Comparison of ENCODE assay signal across 8 mouse cellular contexts in genomic region chr5:24351701-24352171, GRCm38 (mm10). TPM values are rescaled to one million over a fixed set of nuclear protein-coding genes. Genes with fewer than 3 reads are reported as not detected.
DNase-seq lines count a peak whose midpoint lies in the region; ATAC-seq lines count a peak whose summit lies in the region.

No protein-coding gene starts in this region.

- DNase-seq in ZHBTc4 (ENCODE audit: low read depth, low spot score) = peak; percentile 89
- peak; percentile 91 to 92 for DNase-seq in cerebellum, postnatal 14 days
- peak; percentile 86 to 87 for DNase-seq in frontal cortex, postnatal 36 days (ENCODE audit: low spot score in 2 of 2)
- peak; percentile 87 for DNase-seq in layer of hippocampus, postnatal 36 days
- peak; percentile 81 for DNase-seq in lung, postnatal 14 days
- peak; percentile 94 for DNase-seq in right cerebral cortex, postnatal 10 days (ENCODE audit: low spot score in 2 of 2)
- no peak for DNase-seq in spleen, postnatal 14 days (ENCODE audit: low spot score in 2 of 2)

- ATAC-seq in hindbrain, embryonic 13.5 days (ENCODE audit: low FRiP score) = peak; percentile 88

- H3K4me3 ChIP-seq in hindbrain, embryonic 13.5 days = peak overlapping the region; percentile 81

- peaks cover 20% of the 10 kb centered on the region for H3K27me3 ChIP-seq in hindbrain, embryonic 13.5 days

- 0% methylated on average over 39 of the region's 41 CpGs for WGBS in hindbrain, embryonic 13.5 days

- H3K9ac ChIP-seq in hindbrain, embryonic 13.5 days = peak overlapping the region; percentile 94

- peaks cover 65% of the 10 kb centered on the region for H3K4me1 ChIP-seq in hindbrain, embryonic 13.5 days (replicated peaks)

- peak overlapping the region; percentile 98 for H3K27ac ChIP-seq in hindbrain, embryonic 13.5 days

- no peaks in the 10 kb centered on the region for H3K36me3 ChIP-seq in hindbrain, embryonic 13.5 days

- peak overlapping the region; percentile 87 for H3K4me2 ChIP-seq in hindbrain, embryonic 13.5 days

- H3K9me3 ChIP-seq in hindbrain, embryonic 13.5 days = no peaks in the 10 kb centered on the region

RNA-seq across cellular contexts. Expression of gene Kcnh2, which starts 0.3 kb away (rescaled TPM):
- polyA plus RNA-seq in hindbrain, embryonic 13.5 days (2015; fragmentation: Nextera tagmentation; extraction: Ambion mirVana) = 12.8 and 14.2 TPM in 2 replicates
- 10 to 100 TPM; 21.3 to 23.7 TPM for total RNA-seq in layer of hippocampus, postnatal 36 days (2021)

RNA-seq across cellular contexts. Expression of gene Nos3, which starts 12.9 kb away (rescaled TPM):
- 9.8 and 10.2 TPM in 2 replicates for polyA plus RNA-seq in hindbrain, embryonic 13.5 days (2015; fragmentation: Nextera tagmentation; extraction: Ambion mirVana)
- total RNA-seq in layer of hippocampus, postnatal 36 days (2021) = 1 to 10 TPM; 6.1 to 6.4 TPM

RNA-seq across cellular contexts. Expression of gene Atg9b, which starts 40.2 kb away (rescaled TPM):
- 0.57 and 0.93 TPM in 2 replicates for polyA plus RNA-seq in hindbrain, embryonic 13.5 days (2015; fragmentation: Nextera tagmentation; extraction: Ambion mirVana)
- total RNA-seq in layer of hippocampus, postnatal 36 days (2021) = 1 to 10 TPM; 3.0 to 4.2 TPM

RNA-seq across cellular contexts. Expression of gene Abcb8, which starts 41.7 kb away (rescaled TPM):
- polyA plus RNA-seq in hindbrain, embryonic 13.5 days (2015; fragmentation: Nextera tagmentation; extraction: Ambion mirVana) = 45.7 and 48.7 TPM in 2 replicates
- total RNA-seq in layer of hippocampus, postnatal 36 days (2021) = 10 to 100 TPM; 51.9 to 58.7 TPM

Comparison
In these comparisons a context has a peak if more than half of its experiments do, and no peak if none do; other contexts are left out.
1. DNase-seq: peak in ZHBTc4 (single experiment), cerebellum, postnatal 14 days (2 of 2), frontal cortex, postnatal 36 days (2 of 2), layer of hippocampus, postnatal 36 days (2 of 2), lung, postnatal 14 days (single experiment) and right cerebral cortex, postnatal 10 days (2 of 2); none in spleen, postnatal 14 days (0 of 2).